Mouse (Mus musculus): Measurements from ENCODE around the gene Sdf4. TPM values are rescaled to one million over a fixed set of nuclear protein-coding genes. Genes with fewer than 3 reads are reported as not detected.

Gene Sdf4
- 113 and 118 TPM in 2 replicates for polyA plus RNA-seq (2015; fragmentation: Nextera tagmentation; extraction: Ambion mirVana)

DNA sequence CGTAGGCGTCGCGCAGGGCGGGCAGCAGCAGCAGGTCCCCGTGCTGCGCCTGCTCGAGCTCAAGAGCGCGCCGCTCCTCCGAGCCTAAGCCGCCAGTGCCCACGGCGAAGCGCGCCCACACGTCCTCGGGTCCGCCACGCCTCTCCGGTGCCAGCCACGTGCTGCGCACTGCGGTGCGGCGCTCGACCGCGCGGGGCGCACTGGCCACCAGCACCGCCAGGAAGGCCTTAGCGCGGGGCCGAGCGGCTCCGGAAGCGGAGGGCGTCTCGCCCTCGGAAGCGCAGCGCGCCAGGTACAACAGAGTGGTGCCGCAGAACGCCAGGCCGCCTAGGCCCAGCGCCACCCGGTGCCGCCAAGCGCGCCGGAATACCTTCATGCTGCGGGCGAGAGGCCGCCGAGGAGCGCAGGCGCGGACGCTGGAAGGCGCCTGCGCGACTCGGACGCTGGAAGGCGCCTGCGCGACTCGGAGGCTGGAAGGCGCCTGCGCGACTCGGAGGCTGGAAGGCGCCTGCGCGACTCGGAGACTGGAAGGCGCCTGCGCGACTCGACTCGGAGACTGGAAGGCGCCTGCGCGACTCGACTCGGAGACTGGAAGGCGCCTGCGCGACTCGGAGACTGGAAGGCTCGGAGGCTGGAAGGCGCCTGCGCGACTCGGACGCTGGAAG lies at the start of gene Sdf4, which contains the start of gene B3galt6:
Gene Sdf4, plus strand, starts transcription at position 632 of the 665 bp plus-strand sequence.
Gene B3galt6, minus strand, starts transcription at position 409 of the 665 bp plus-strand sequence.
- Histone ChIP-seq H3K27me3 (replicated peaks) (no peaks in the 10 kb centered on the region), H3K4me3 (peak within 1 kb of the TSS; percentile 80), H3K36me3 (replicated peaks) (peaks cover 5% of the 10 kb centered on the region; the same call in 1 of the 2 replicates), H3K4me2 (peak within 1 kb of the TSS; percentile 97), H3K27ac (peak within 1 kb of the TSS; percentile 97), H3K9me3 (no peaks in the 10 kb centered on the region), H3K9ac (peak within 1 kb of the TSS; percentile 79), H3K4me1 (peaks cover 31% of the 10 kb centered on the region)
- peak; percentile 92 for ATAC-seq (replicated peaks)
- WGBS: under 1% methylated on average over 96 of the region's 99 CpGs

- peak overlapping the region; percentile 95 for H3K4me2 ChIP-seq
- WGBS: 1% methylated on average over 17 of the region's 17 CpGs
- H3K4me1 ChIP-seq: peaks cover 28% of the 10 kb centered on the region
- peak overlapping the region; percentile 81 for H3K4me3 ChIP-seq
- H3K27me3 ChIP-seq (replicated peaks): no peaks in the 10 kb centered on the region; the same call in 1 of the 2 replicates
- peak; percentile 73 for ATAC-seq (replicated peaks)
- peak overlapping the region; percentile 87 for H3K27ac ChIP-seq
- H3K9me3 ChIP-seq: no peaks in the 10 kb centered on the region
- 0 out of 2 replicates have a peak, but pooled peaks cover 8% of the 10 kb centered on the region for H3K36me3 ChIP-seq (replicated peaks)
- peak overlapping the region; percentile 71 for H3K9ac ChIP-seq
These were observed 49.6 kb upstream of the Sdf4 start for GRCm38 (mm10) chr4:155943049-155943452.

- ATAC-seq (replicated peaks): peak; percentile 99
- peak within 1 kb of the TSS; percentile 83 for H3K9ac ChIP-seq
- H3K36me3 ChIP-seq (replicated peaks): peaks cover 8% of the 10 kb centered on the region; the same call in 1 of the 2 replicates
- H3K4me3 ChIP-seq: peak within 1 kb of the TSS; percentile 81
- peak within 1 kb of the TSS; percentile 95 for H3K4me2 ChIP-seq
- WGBS: under 1% methylated on average over 80 of the region's 85 CpGs
- no peaks in the 10 kb centered on the region for H3K9me3 ChIP-seq
- H3K27ac ChIP-seq: peak within 1 kb of the TSS; percentile 87
- H3K27me3 ChIP-seq (replicated peaks): no peaks in the 10 kb centered on the region; the same call in 1 of the 2 replicates
- peaks cover 28% of the 10 kb centered on the region for H3K4me1 ChIP-seq
These were observed 49.0 kb upstream of the Sdf4 start, which contains the start of gene Ube2j2 for GRCm38 (mm10) chr4:155943534-155944249. Gene Ube2j2, plus strand, starts transcription at chr4:155943831.

- H3K9me3 ChIP-seq: no peaks in the 10 kb centered on the region
- H3K4me3 ChIP-seq: peak overlapping the region; percentile 81
- H3K4me1 ChIP-seq: peaks cover 28% of the 10 kb centered on the region
- H3K27me3 ChIP-seq (replicated peaks): no peaks in the 10 kb centered on the region; the same call in 1 of the 2 replicates
- ATAC-seq (replicated peaks): peak; percentile 22
- peak overlapping the region; percentile 83 for H3K9ac ChIP-seq
- WGBS: 1% methylated on average over 17 of the region's 17 CpGs
- H3K4me2 ChIP-seq: peak overlapping the region; percentile 95
- peaks cover 12% of the 10 kb centered on the region for H3K36me3 ChIP-seq (replicated peaks)
- peak overlapping the region; percentile 77 for H3K27ac ChIP-seq
These were observed 48.4 kb upstream of the Sdf4 start for GRCm38 (mm10) chr4:155944271-155944670.

- Histone ChIP-seq H3K9ac (no peak overlapping the region), H3K9me3 (no peaks in the 10 kb centered on the region), H3K4me3 (no peak overlapping the region), H3K27ac (no peak overlapping the region), H3K4me1 (peaks cover 28% of the 10 kb centered on the region), H3K27me3 (replicated peaks) (no peaks in the 10 kb centered on the region), H3K4me2 (no peak overlapping the region), H3K36me3 (replicated peaks) (peaks cover 38% of the 10 kb centered on the region)
- ATAC-seq (replicated peaks): no peak
These were observed 45.6 kb upstream of the Sdf4 start for GRCm38 (mm10) chr4:155947094-155947493.

- H3K9me3 ChIP-seq: no peaks in the 10 kb centered on the region
- H3K36me3 ChIP-seq (replicated peaks): peaks cover 51% of the 10 kb centered on the region
- no peak for ATAC-seq (replicated peaks)
- H3K9ac ChIP-seq: no peak overlapping the region
- H3K4me2 ChIP-seq: no peak overlapping the region
- no peak overlapping the region for H3K4me3 ChIP-seq
- no peak overlapping the region for H3K27ac ChIP-seq
- 93% methylated on average over 6 of the region's 6 CpGs for WGBS
- no peaks in the 10 kb centered on the region for H3K4me1 ChIP-seq
- no peaks in the 10 kb centered on the region for H3K27me3 ChIP-seq (replicated peaks)
These were observed 37.2 kb upstream of the Sdf4 start for GRCm38 (mm10) chr4:155955491-155955890.

- H3K27ac ChIP-seq: no peak overlapping the region
- H3K4me2 ChIP-seq: no peak overlapping the region
- no peaks in the 10 kb centered on the region for H3K9me3 ChIP-seq
- H3K36me3 ChIP-seq (replicated peaks): peaks cover 25% of the 10 kb centered on the region; the same call in 1 of the 2 replicates
- H3K27me3 ChIP-seq (replicated peaks): no peaks in the 10 kb centered on the region
- H3K4me1 ChIP-seq: peaks cover 19% of the 10 kb centered on the region
- 5% methylated on average over 5 of the region's 5 CpGs for WGBS
- ATAC-seq (replicated peaks): peak; percentile 74
- H3K9ac ChIP-seq: no peak overlapping the region
- H3K4me3 ChIP-seq: no peak overlapping the region
These were observed 33.4 kb upstream of the Sdf4 start for GRCm38 (mm10) chr4:155959275-155959674.

- H3K36me3 ChIP-seq (replicated peaks): peaks cover 23% of the 10 kb centered on the region
These were observed 30.3 kb upstream of the Sdf4 start, which contains the start of gene C1qtnf12 for GRCm38 (mm10) chr4:155962167-155962971. Gene C1qtnf12, plus strand, starts transcription at chr4:155962318.

GRCm38 (mm10) chr4:155963106-155963505 lies 29.6 kb upstream of the Sdf4 start:
- Histone ChIP-seq H3K27me3 (replicated peaks) (no peaks in the 10 kb centered on the region), H3K4me2 (peak overlapping the region; percentile 63), H3K9ac (0 out of 2 replicates have a peak overlapping the region, but pooled peaks have one; percentile 44), H3K4me3 (no peak overlapping the region; the same call in 1 of the 2 replicates), H3K9me3 (no peaks in the 10 kb centered on the region), H3K27ac (no peak overlapping the region), H3K36me3 (replicated peaks) (peaks cover 19% of the 10 kb centered on the region), H3K4me1 (peaks cover 19% of the 10 kb centered on the region)
- 54% methylated on average over 7 of the region's 7 CpGs for WGBS
- no peak for ATAC-seq (replicated peaks)

More at GRCm38 (mm10) chr4:155962167-155962971, 30.3 kb upstream of the Sdf4 start, which contains the start of gene C1qtnf12:
- peak within 1 kb of the TSS; percentile 44 for H3K9ac ChIP-seq
- peak within 1 kb of the TSS; percentile 55; the same call in 1 of the 2 replicates for H3K27ac ChIP-seq
- H3K9me3 ChIP-seq: no peaks in the 10 kb centered on the region
- H3K4me1 ChIP-seq: peaks cover 19% of the 10 kb centered on the region
- H3K4me3 ChIP-seq: peak within 1 kb of the TSS; percentile 34
- peak within 1 kb of the TSS; percentile 63 for H3K4me2 ChIP-seq
- no peaks in the 10 kb centered on the region for H3K27me3 ChIP-seq (replicated peaks)
- 1% methylated on average over 42 of the region's 42 CpGs for WGBS
- ATAC-seq (replicated peaks): peak; percentile 58

GRCm38 (mm10) chr4:155964396-155964795 lies 28.3 kb upstream of the Sdf4 start:
- H3K9ac ChIP-seq: no peak overlapping the region
- H3K27me3 ChIP-seq (replicated peaks): no peaks in the 10 kb centered on the region
- H3K4me1 ChIP-seq: peaks cover 19% of the 10 kb centered on the region
- peaks cover 14% of the 10 kb centered on the region for H3K36me3 ChIP-seq (replicated peaks)
- H3K27ac ChIP-seq: no peak overlapping the region
- no peak for ATAC-seq (replicated peaks)
- H3K9me3 ChIP-seq: no peaks in the 10 kb centered on the region
- no peak overlapping the region for H3K4me3 ChIP-seq
- H3K4me2 ChIP-seq: no peak overlapping the region
- WGBS: 90% methylated on average over 11 of the region's 11 CpGs

GRCm38 (mm10) chr4:155969043-155969653 lies 23.5 kb upstream of the Sdf4 start:
- ATAC-seq (replicated peaks): no peak
- no peak overlapping the region for H3K27ac ChIP-seq
- H3K27me3 ChIP-seq (replicated peaks): no peaks in the 10 kb centered on the region
- peaks cover 14% of the 10 kb centered on the region for H3K36me3 ChIP-seq (replicated peaks)
- no peak overlapping the region for H3K4me3 ChIP-seq
- H3K9me3 ChIP-seq: no peaks in the 10 kb centered on the region
- no peaks in the 10 kb centered on the region for H3K4me1 ChIP-seq
- H3K4me2 ChIP-seq: no peak overlapping the region
- 85% methylated on average over 13 of the region's 13 CpGs for WGBS
- no peak overlapping the region for H3K9ac ChIP-seq
